Mouse (Mus musculus): ENCODE data around the gene Mphosph10. TPM values are rescaled to one million over a fixed set of nuclear protein-coding genes. Genes with fewer than 3 reads are reported as not detected.

The Mphosph10 gene
- polyA plus RNA-seq, 2 experiments = 13.4 to 23.0 TPM

- ATAC-seq (ENCODE audit: insufficient read depth) (no peak), DNase-seq (ENCODE audit: low read depth in 3 of 3, low spot score in 3 of 3) (no peak)
- TF ChIP-seq EP300 (IDR thresholded peaks at IDR 0.05; ENCODE audit: low read depth) (no peak), CTCF (IDR thresholded peaks at IDR 0.05; ENCODE audit: low read depth) (no peak)
- no peak overlapping the region for H3K4me3 ChIP-seq (ENCODE audit: insufficient read depth in 1 of 2, low read depth in 2 of 2, low read length in 2 of 2)
- H3K36me3 ChIP-seq (replicated peaks; ENCODE audit: control insufficient read depth, insufficient read depth, low read depth) = no peaks in the 10 kb centered on the region
- no peaks in the 10 kb centered on the region for H3K27me3 ChIP-seq (ENCODE audit: control insufficient read depth, insufficient read depth, low read length)
- no peak overlapping the region for H3K9ac ChIP-seq (replicated peaks)
- no peaks in the 10 kb centered on the region for H3K4me1 ChIP-seq (replicated peaks; ENCODE audit: control insufficient read depth in 2 of 2, insufficient read depth in 2 of 2, low read length in 1 of 2)
- H3K27ac ChIP-seq = no peak overlapping the region
- H3K4me2 ChIP-seq (ENCODE audit: low read depth) = no peak overlapping the region
- 54% methylated on average over 4 of the region's 4 CpGs for WGBS (ENCODE audit: insufficient replicate concordance)
- no peaks in the 10 kb centered on the region for H3K9me3 ChIP-seq (ENCODE audit: control insufficient read depth, low read length)
These were observed 10.4 kb upstream of the Mphosph10 start for GRCm38 (mm10) chr7:64402452-64402851.

GRCm38 (mm10) chr7:64400725-64401124 lies 8.7 kb upstream of the Mphosph10 start:
- H3K4me1 ChIP-seq (replicated peaks; ENCODE audit: control insufficient read depth in 2 of 2, insufficient read depth in 2 of 2, low read length in 1 of 2) = no peaks in the 10 kb centered on the region
- H3K36me3 ChIP-seq (replicated peaks; ENCODE audit: control insufficient read depth, insufficient read depth, low read depth) = no peaks in the 10 kb centered on the region
- H3K9me3 ChIP-seq (ENCODE audit: control insufficient read depth, low read length) = no peaks in the 10 kb centered on the region
- H3K4me3 ChIP-seq (ENCODE audit: insufficient read depth in 1 of 2, low read depth in 2 of 2, low read length in 2 of 2) = no peak overlapping the region
- TF ChIP-seq EP300 (IDR thresholded peaks at IDR 0.05; ENCODE audit: low read depth) = no peak
- no peaks in the 10 kb centered on the region for H3K27me3 ChIP-seq (ENCODE audit: control insufficient read depth, insufficient read depth, low read length)
- WGBS (ENCODE audit: insufficient replicate concordance) = 78% methylated on average over 1 of the region's 1 CpGs
- H3K4me2 ChIP-seq (ENCODE audit: low read depth) = no peak overlapping the region
- ATAC-seq (ENCODE audit: insufficient read depth) (no peak), DNase-seq (ENCODE audit: low read depth in 3 of 3, low spot score in 3 of 3) (no peak)
- no peak overlapping the region for H3K9ac ChIP-seq (replicated peaks)
- H3K27ac ChIP-seq = no peak overlapping the region

- no peaks in the 10 kb centered on the region for H3K9me3 ChIP-seq (ENCODE audit: control insufficient read depth, low read length)
- H3K9ac ChIP-seq (replicated peaks) = peak overlapping the region; percentile 70
- ATAC-seq (ENCODE audit: insufficient read depth) (no peak; the same call in 1 of the 2 replicates), DNase-seq (ENCODE audit: low read depth in 3 of 3, low spot score in 3 of 3) (no peak)
- peak overlapping the region; percentile 95 to 98 for H3K4me3 ChIP-seq (ENCODE audit: insufficient read depth in 1 of 2, low read depth in 2 of 2, low read length in 2 of 2)
- no peak for TF ChIP-seq CTCF (IDR thresholded peaks at IDR 0.05; ENCODE audit: low read depth)
- no peak for TF ChIP-seq EP300 (IDR thresholded peaks at IDR 0.05; ENCODE audit: low read depth)
- 1% methylated on average over 15 of the region's 15 CpGs for WGBS (ENCODE audit: insufficient replicate concordance)
- H3K36me3 ChIP-seq (replicated peaks; ENCODE audit: control insufficient read depth, insufficient read depth, low read depth) = peaks cover 17% of the 10 kb centered on the region
- peak overlapping the region; percentile 86 for H3K4me2 ChIP-seq (ENCODE audit: low read depth)
- peaks cover 4 to 10% of the 10 kb centered on the region in 2 experiments; a peak in 2 of 4 replicates for H3K4me1 ChIP-seq (replicated peaks; ENCODE audit: control insufficient read depth in 2 of 2, insufficient read depth in 2 of 2, low read length in 1 of 2)
- H3K27ac ChIP-seq = peak overlapping the region; percentile 24
- no peaks in the 10 kb centered on the region for H3K27me3 ChIP-seq (ENCODE audit: control insufficient read depth, insufficient read depth, low read length)
These were observed 717 bp upstream of the Mphosph10 start for GRCm38 (mm10) chr7:64392819-64393151.

- ATAC-seq (ENCODE audit: insufficient read depth) = no peak
- H3K27ac ChIP-seq = peak overlapping the region; percentile 37
- under 1% methylated on average over 8 of the region's 8 CpGs for WGBS (ENCODE audit: insufficient replicate concordance)
- H3K4me3 ChIP-seq (ENCODE audit: insufficient read depth in 1 of 2, low read depth in 2 of 2, low read length in 2 of 2) = peak overlapping the region; percentile 95 to 98
- H3K4me1 ChIP-seq (replicated peaks; ENCODE audit: control insufficient read depth in 2 of 2, insufficient read depth in 2 of 2, low read length in 1 of 2) = peaks cover 4 to 10% of the 10 kb centered on the region in 2 experiments; a peak in 2 of 4 replicates
- H3K36me3 ChIP-seq (replicated peaks; ENCODE audit: control insufficient read depth, insufficient read depth, low read depth) = peaks cover 28% of the 10 kb centered on the region
- peak overlapping the region; percentile 86 for H3K9ac ChIP-seq (replicated peaks)
- TF ChIP-seq CTCF (IDR thresholded peaks at IDR 0.05; ENCODE audit: low read depth) (no peak), EP300 (IDR thresholded peaks at IDR 0.05; ENCODE audit: low read depth) (no peak)
- no peaks in the 10 kb centered on the region for H3K27me3 ChIP-seq (ENCODE audit: control insufficient read depth, insufficient read depth, low read length)
- H3K9me3 ChIP-seq (ENCODE audit: control insufficient read depth, low read length) = no peaks in the 10 kb centered on the region
- DNase-seq (ENCODE audit: low read depth in 3 of 3, low spot score in 3 of 3) = peak in 1 of 3 experiments; percentile 36
- peak overlapping the region; percentile 86 for H3K4me2 ChIP-seq (ENCODE audit: low read depth)
These were observed 589 bp downstream of the Mphosph10 start for GRCm38 (mm10) chr7:64391479-64391878.

- Histone ChIP-seq H3K9me3 (ENCODE audit: control insufficient read depth, low read length) (no peaks in the 10 kb centered on the region), H3K4me3 (ENCODE audit: insufficient read depth in 1 of 2, low read depth in 2 of 2, low read length in 2 of 2) (peak within 1 kb of the TSS; percentile 73 to 84), H3K9ac (replicated peaks) (peak within 1 kb of the TSS; percentile 80), H3K27me3 (ENCODE audit: control insufficient read depth, insufficient read depth, low read length) (no peaks in the 10 kb centered on the region), H3K4me1 (replicated peaks; ENCODE audit: control insufficient read depth in 2 of 2, insufficient read depth in 2 of 2, low read length in 1 of 2) (peaks cover 4 to 6% of the 10 kb centered on the region in 2 experiments; a peak in 3 of 4 replicates), H3K4me2 (ENCODE audit: low read depth) (peak within 1 kb of the TSS; percentile 85), H3K27ac (peak within 1 kb of the TSS; percentile 69), H3K36me3 (replicated peaks; ENCODE audit: control insufficient read depth, insufficient read depth, low read depth) (peaks cover 25% of the 10 kb centered on the region)
- DNase-seq (ENCODE audit: low read depth in 3 of 3, low spot score in 3 of 3) (peak; percentile 57 to 69 (median 66)), ATAC-seq (ENCODE audit: insufficient read depth) (peak; percentile 92)
- 4% methylated on average over 27 of the region's 27 CpGs for WGBS (ENCODE audit: insufficient replicate concordance)
- TF ChIP-seq EP300 (IDR thresholded peaks at IDR 0.05; ENCODE audit: low read depth) (no peak), CTCF (IDR thresholded peaks at IDR 0.05; ENCODE audit: low read depth) (peak; percentile 70)
These were observed 18.1 kb downstream of the Mphosph10 start, which contains the start of gene Fan1 for GRCm38 (mm10) chr7:64373830-64374562. Gene Fan1, minus strand, starts transcription at chr7:64374095.
